Mouse (Mus musculus) bone marrow, adult 2 months (tissue): ENCODE results near the gene Pcgf2.

Experiments used
- CTCF ChIP-seq: fragments of 200-500 bp; IDR thresholded peaks from 2 replicates; pipeline ENCODE4 v1.5.1; 2011; ENCODE audit warnings: low read length, control low read depth; ENCODE audit not compliant: control insufficient read depth, insufficient read depth
- POLR2A ChIP-seq: fragments of 200-500 bp; IDR thresholded peaks from 2 replicates; pipeline ENCODE4 v1.6.1; 2011; ENCODE audit warnings: low read depth, mild to moderate bottlenecking, control low read depth, low read length, borderline replicate concordance; ENCODE audit not compliant: control insufficient read depth

- TF ChIP-seq POLR2A (no peak), CTCF (no peak)
Observed at GRCm38 (mm10) chr11:97682504-97683055, 17.7 kb downstream of the Pcgf2 start.
